Mouse (Mus musculus) adrenal gland, postnatal 36 days (tissue): ENCODE measurements at regions not wholly inside any gene's neighbourhood (a gene's known extent, or its start where the extent isn't known, plus 50 kb on each side); places are given as distances from the start of the nearest gene placed in this dataset.
A peak's percentile ranks its signal among the peaks of the same experiment; 100 is the strongest.

Experiments
- DNase-seq, 2 experiments: peaks; one replicate each; pipeline ENCODE4 v3.0.0; 2021; ENCODE audit warnings: mixed read lengths in 1 of 2

- DNase-seq = no peak
Measured at GRCm38 (mm10) chr6:31898609-31899008, 151.4 kb upstream of the 1700012A03Rik start.

- DNase-seq = no peak
Measured at GRCm38 (mm10) chr6:31897001-31897400, 153.0 kb upstream of the 1700012A03Rik start.

GRCm38 (mm10) chr6:31895835-31896234 is 154.2 kb upstream of the 1700012A03Rik start:
- DNase-seq = peak; percentile 37 to 53

GRCm38 (mm10) chr6:31886931-31887330 is 163.1 kb upstream of the 1700012A03Rik start:
- no peak for DNase-seq

GRCm38 (mm10) chr6:31885196-31885595 is 164.8 kb upstream of the 1700012A03Rik start:
- peak; percentile 2 to 3 for DNase-seq

GRCm38 (mm10) chr6:31883726-31884125 is 166.3 kb upstream of the 1700012A03Rik start:
- peak; percentile 65 to 76 for DNase-seq

GRCm38 (mm10) chr6:31874616-31875015 is 175.4 kb upstream of the 1700012A03Rik start:
- DNase-seq = no peak

- DNase-seq = peak; percentile 6 to 27
Measured at GRCm38 (mm10) chr6:31873911-31874310, 176.1 kb upstream of the 1700012A03Rik start.

- DNase-seq = no peak
Measured at GRCm38 (mm10) chr6:31871766-31872165, 178.3 kb upstream of the 1700012A03Rik start.

GRCm38 (mm10) chr6:31861996-31862395 is 188.1 kb upstream of the 1700012A03Rik start:
- no peak for DNase-seq

GRCm38 (mm10) chr6:31859621-31860020 is 190.4 kb upstream of the 1700012A03Rik start:
- no peak for DNase-seq

- no peak for DNase-seq
Measured at GRCm38 (mm10) chr6:31854261-31854660, 195.8 kb upstream of the 1700012A03Rik start.

GRCm38 (mm10) chr6:31846319-31846718 is 203.7 kb upstream of the 1700012A03Rik start:
- DNase-seq = peak; percentile 14 to 18

- no peak for DNase-seq
Measured at GRCm38 (mm10) chr6:31845671-31846070, 204.4 kb upstream of the 1700012A03Rik start.

- DNase-seq = peak in 1 of 2 experiments; percentile 17
Measured at GRCm38 (mm10) chr6:31840621-31841020, 209.4 kb upstream of the 1700012A03Rik start.

GRCm38 (mm10) chr6:31838588-31838987 is 211.5 kb upstream of the 1700012A03Rik start:
- DNase-seq = peak; percentile 17 to 34

GRCm38 (mm10) chr6:31835795-31836194 is 214.3 kb upstream of the 1700012A03Rik start:
- no peak for DNase-seq

- DNase-seq = no peak
Measured at GRCm38 (mm10) chr6:31834503-31834902, 215.5 kb upstream of the 1700012A03Rik start.

- peak in 1 of 2 experiments; percentile 12 for DNase-seq
Measured at GRCm38 (mm10) chr6:31830610-31831009, 219.4 kb upstream of the 1700012A03Rik start.

GRCm38 (mm10) chr6:31823616-31824015 is 226.4 kb upstream of the 1700012A03Rik start:
- DNase-seq = no peak

- DNase-seq = no peak
Measured at GRCm38 (mm10) chr6:31822186-31823085, 227.6 kb upstream of the 1700012A03Rik start.

- peak; percentile 20 to 25 for DNase-seq
Measured at GRCm38 (mm10) chr6:31821621-31822020, 228.4 kb upstream of the 1700012A03Rik start.

- no peak for DNase-seq
Measured at GRCm38 (mm10) chr6:31817640-31818039, 232.4 kb upstream of the 1700012A03Rik start.

GRCm38 (mm10) chr6:31811890-31812289 is 238.2 kb upstream of the 1700012A03Rik start:
- no peak for DNase-seq
